Mouse (Mus musculus): ENCODE results near the gene Epdr1. TPM values are rescaled to one million over a fixed set of nuclear protein-coding genes. Genes with fewer than 3 reads are reported as not detected.

Epdr1 gene
- polyA plus RNA-seq, 1 experiment from 2014 or later = 26.8 TPM

DNA sequence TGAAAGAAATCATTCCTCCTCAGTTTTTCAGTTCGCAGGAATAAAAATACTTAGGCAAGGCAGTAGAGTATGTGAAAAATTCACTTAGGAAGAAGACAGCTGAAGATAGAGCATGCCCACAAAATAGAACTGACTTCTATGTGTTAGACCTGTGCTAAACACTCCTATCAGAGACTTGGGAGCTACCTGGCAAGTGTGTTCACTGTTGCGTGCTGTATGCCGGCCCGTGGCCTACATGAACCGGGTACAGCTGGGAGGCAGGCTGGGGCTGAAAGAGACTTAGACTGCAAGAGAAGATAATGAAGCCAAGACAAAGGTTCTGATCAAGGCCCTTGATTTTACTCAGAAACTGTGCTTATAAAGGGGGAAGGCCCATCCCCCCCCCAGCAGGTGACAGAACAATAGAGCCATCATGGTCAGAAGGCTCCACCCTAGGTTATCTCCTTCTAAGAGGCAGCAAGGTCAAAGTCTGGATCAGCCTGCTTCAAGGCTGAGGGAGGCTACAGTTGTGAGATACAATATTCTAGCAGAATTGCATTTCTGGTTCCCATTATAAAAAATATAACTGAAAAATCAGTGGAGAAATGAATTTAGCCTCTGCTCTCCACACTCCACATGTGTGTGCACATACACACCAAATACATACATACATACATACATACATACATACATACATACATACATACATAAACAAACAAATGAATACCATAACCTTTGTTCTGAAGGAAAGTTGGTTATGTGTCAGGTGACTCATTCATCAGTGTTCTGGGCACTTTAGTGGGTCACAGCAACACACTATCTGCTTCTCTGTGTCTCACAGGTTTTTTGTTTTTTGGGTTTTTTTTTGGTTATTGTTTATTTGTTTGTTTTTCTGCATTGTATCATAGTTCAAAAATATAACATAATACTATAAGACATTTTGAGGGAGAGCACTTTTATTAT lies 11.3 kb upstream of the Epdr1 start:
- Histone ChIP-seq H3K4me1 (ENCODE audit: control insufficient read depth, insufficient read depth, low read length) (no peaks in the 10 kb centered on the region), H3K9me3 (replicated peaks; ENCODE audit: control insufficient read depth, low read length) (no peaks in the 10 kb centered on the region), H3K4me2 (no peak overlapping the region), H3K9ac (ENCODE audit: low read depth, low read length) (no peak overlapping the region), H3K27me3 (ENCODE audit: control insufficient read depth, insufficient read depth, low read length) (no peaks in the 10 kb centered on the region), H3K4me3 (ENCODE audit: low read depth, low read length) (no peak overlapping the region), H3K36me3 (ENCODE audit: control insufficient read depth, insufficient read depth, low read length) (no peaks in the 10 kb centered on the region), H3K27ac (ENCODE audit: low read depth, low read length) (no peak overlapping the region)
- 91% methylated on average over 5 of the region's 5 CpGs for WGBS (ENCODE audit: insufficient replicate concordance)
- no peak for ATAC-seq (replicated peaks; ENCODE audit: insufficient number of reproducible peaks, low FRiP score, low TSS enrichment)

DNA sequence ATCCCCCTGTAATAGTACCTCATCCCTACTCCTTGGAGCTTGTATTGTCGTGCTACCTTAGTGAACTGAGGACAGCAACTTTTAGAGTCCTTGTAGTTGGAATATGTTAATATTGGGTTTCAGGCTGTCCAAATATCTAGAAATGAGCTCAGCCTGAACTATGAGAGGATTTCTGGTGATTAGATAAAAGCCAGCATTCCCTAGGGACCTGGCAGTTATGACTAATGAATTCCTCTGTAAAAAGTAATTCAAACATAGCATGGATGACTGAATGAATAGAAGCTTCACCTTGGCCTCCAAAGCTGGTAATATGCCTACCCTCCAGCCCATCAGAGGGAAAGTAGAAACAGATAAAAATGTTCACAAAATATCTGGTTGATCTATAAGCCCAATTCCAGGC lies 6.7 kb upstream of the Epdr1 start:
- Histone ChIP-seq H3K4me2 (no peak overlapping the region), H3K9me3 (replicated peaks; ENCODE audit: control insufficient read depth, low read length) (no peaks in the 10 kb centered on the region), H3K9ac (ENCODE audit: low read depth, low read length) (no peak overlapping the region), H3K4me1 (ENCODE audit: control insufficient read depth, insufficient read depth, low read length) (peaks cover 2% of the 10 kb centered on the region; the same call in 1 of the 2 replicates), H3K27ac (ENCODE audit: low read depth, low read length) (no peak overlapping the region), H3K36me3 (ENCODE audit: control insufficient read depth, insufficient read depth, low read length) (no peaks in the 10 kb centered on the region), H3K27me3 (ENCODE audit: control insufficient read depth, insufficient read depth, low read length) (peaks cover 9% of the 10 kb centered on the region; the same call in 1 of the 2 replicates), H3K4me3 (ENCODE audit: low read depth, low read length) (no peak overlapping the region)
- ATAC-seq (replicated peaks; ENCODE audit: insufficient number of reproducible peaks, low FRiP score, low TSS enrichment) = no peak
- 79% methylated on average over 1 of the region's 1 CpGs for WGBS (ENCODE audit: insufficient replicate concordance)

DNA sequence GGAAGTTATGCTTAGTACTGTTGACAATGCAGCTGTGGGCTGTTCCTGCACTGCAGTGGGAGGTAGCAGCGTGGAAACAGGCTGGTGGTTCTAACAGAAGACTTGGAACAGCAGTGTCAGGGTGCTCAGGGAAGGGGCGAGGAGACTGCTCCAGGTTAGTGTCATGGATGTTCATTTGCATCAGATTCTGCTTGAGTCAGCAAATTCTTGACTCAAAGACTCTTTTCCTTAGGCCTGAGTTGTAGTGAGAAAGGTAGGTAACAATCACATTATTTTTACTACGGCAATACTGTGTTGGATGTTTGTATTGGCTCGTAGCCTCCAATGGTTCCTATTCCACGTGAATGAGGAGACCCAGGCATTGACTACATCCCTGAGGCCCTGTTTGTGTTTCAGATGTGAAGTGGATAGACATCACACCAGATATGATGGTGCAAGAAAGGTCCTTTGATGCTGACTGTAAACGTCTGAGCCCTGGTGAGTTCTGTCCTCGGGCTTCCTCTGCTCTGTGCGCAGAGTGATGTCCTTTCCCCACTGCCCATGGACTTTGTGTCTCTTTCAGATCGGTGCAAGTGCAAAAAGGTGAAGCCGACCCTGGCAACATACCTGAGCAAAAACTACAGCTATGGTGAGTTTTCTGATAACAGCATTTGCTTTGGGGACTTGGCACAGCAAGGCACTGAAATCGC lies 5.0 kb upstream of the Epdr1 start:
- no peaks in the 10 kb centered on the region for H3K9me3 ChIP-seq (replicated peaks; ENCODE audit: control insufficient read depth, low read length)
- peaks cover 2% of the 10 kb centered on the region; the same call in 1 of the 2 replicates for H3K4me1 ChIP-seq (ENCODE audit: control insufficient read depth, insufficient read depth, low read length)
- H3K36me3 ChIP-seq (ENCODE audit: control insufficient read depth, insufficient read depth, low read length) = no peaks in the 10 kb centered on the region
- WGBS (ENCODE audit: insufficient replicate concordance) = 77% methylated on average over 11 of the region's 11 CpGs
- H3K4me2 ChIP-seq = no peak overlapping the region
- H3K4me3 ChIP-seq (ENCODE audit: low read depth, low read length) = no peak overlapping the region
- peaks cover 12% of the 10 kb centered on the region; the same call in 1 of the 2 replicates for H3K27me3 ChIP-seq (ENCODE audit: control insufficient read depth, insufficient read depth, low read length)
- no peak overlapping the region for H3K27ac ChIP-seq (ENCODE audit: low read depth, low read length)
- H3K9ac ChIP-seq (ENCODE audit: low read depth, low read length) = no peak overlapping the region
- ATAC-seq (replicated peaks; ENCODE audit: insufficient number of reproducible peaks, low FRiP score, low TSS enrichment) = no peak

- Histone ChIP-seq H3K4me3 (ENCODE audit: low read depth, low read length) (peak overlapping the region; percentile 48), H3K9ac (ENCODE audit: low read depth, low read length) (peak overlapping the region; percentile 60), H3K27ac (ENCODE audit: low read depth, low read length) (no peak overlapping the region), H3K36me3 (ENCODE audit: control insufficient read depth, insufficient read depth, low read length) (no peaks in the 10 kb centered on the region), H3K4me1 (ENCODE audit: control insufficient read depth, insufficient read depth, low read length) (peaks cover 2% of the 10 kb centered on the region; the same call in 1 of the 2 replicates), H3K4me2 (peak overlapping the region; percentile 94), H3K9me3 (replicated peaks; ENCODE audit: control insufficient read depth, low read length) (no peaks in the 10 kb centered on the region), H3K27me3 (ENCODE audit: control insufficient read depth, insufficient read depth, low read length) (peaks cover 12% of the 10 kb centered on the region; the same call in 1 of the 2 replicates)
- no peak for ATAC-seq (replicated peaks; ENCODE audit: insufficient number of reproducible peaks, low FRiP score, low TSS enrichment)
- 20% methylated on average over 30 of the region's 30 CpGs for WGBS (ENCODE audit: insufficient replicate concordance)
Observed at GRCm38 (mm10) chr13:19623228-19623905, 3.6 kb upstream of the Epdr1 start.

- peak within 1 kb of the TSS; percentile 94 for H3K4me2 ChIP-seq
- ATAC-seq (replicated peaks; ENCODE audit: insufficient number of reproducible peaks, low FRiP score, low TSS enrichment) = no peak
- no peaks in the 10 kb centered on the region for H3K36me3 ChIP-seq (ENCODE audit: control insufficient read depth, insufficient read depth, low read length)
- peak within 1 kb of the TSS; percentile 60 for H3K9ac ChIP-seq (ENCODE audit: low read depth, low read length)
- peaks cover 12% of the 10 kb centered on the region; the same call in 1 of the 2 replicates for H3K27me3 ChIP-seq (ENCODE audit: control insufficient read depth, insufficient read depth, low read length)
- peak within 1 kb of the TSS; percentile 48 for H3K4me3 ChIP-seq (ENCODE audit: low read depth, low read length)
- no peaks in the 10 kb centered on the region for H3K9me3 ChIP-seq (replicated peaks; ENCODE audit: control insufficient read depth, low read length)
- no peak within 1 kb of the TSS for H3K27ac ChIP-seq (ENCODE audit: low read depth, low read length)
- 5% methylated on average over 25 of the region's 25 CpGs for WGBS (ENCODE audit: insufficient replicate concordance)
- H3K4me1 ChIP-seq (ENCODE audit: control insufficient read depth, insufficient read depth, low read length) = peaks cover 2% of the 10 kb centered on the region; the same call in 1 of the 2 replicates
Observed at GRCm38 (mm10) chr13:19622573-19623227, 3.0 kb upstream of the Epdr1 start, which contains the start of gene Sfrp4. TSS of gene Sfrp4 (plus strand) at chr13:19623104.

DNA sequence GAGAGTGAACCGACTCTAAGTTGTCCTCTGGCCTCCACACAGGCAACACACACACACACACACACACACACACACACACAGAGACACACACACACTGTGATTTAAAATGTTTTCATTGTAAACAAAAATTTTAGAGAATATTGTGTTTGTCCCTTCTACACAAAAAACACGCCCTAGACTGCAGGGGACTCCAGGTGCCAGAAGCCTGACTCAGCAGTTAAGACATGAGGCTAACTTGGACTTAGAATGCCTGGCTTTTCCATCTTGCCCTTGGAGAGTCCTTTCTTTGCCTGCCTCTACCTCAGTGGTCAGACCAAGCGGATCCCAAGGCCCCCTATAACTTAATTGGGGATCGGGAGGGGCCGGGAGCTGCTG lies 899 bp downstream of the Epdr1 start:
- WGBS (ENCODE audit: insufficient replicate concordance) = 12% methylated on average over 5 of the region's 5 CpGs
- H3K9ac ChIP-seq (ENCODE audit: low read depth, low read length) = peak overlapping the region; percentile 76
- no peaks in the 10 kb centered on the region for H3K36me3 ChIP-seq (ENCODE audit: control insufficient read depth, insufficient read depth, low read length)
- peak overlapping the region; percentile 78 for H3K4me3 ChIP-seq (ENCODE audit: low read depth, low read length)
- peaks cover 9% of the 10 kb centered on the region; the same call in 1 of the 2 replicates for H3K27me3 ChIP-seq (ENCODE audit: control insufficient read depth, insufficient read depth, low read length)
- peak overlapping the region; percentile 86 for H3K4me2 ChIP-seq
- H3K4me1 ChIP-seq (ENCODE audit: control insufficient read depth, insufficient read depth, low read length) = peaks cover 2% of the 10 kb centered on the region; the same call in 1 of the 2 replicates
- H3K9me3 ChIP-seq (replicated peaks; ENCODE audit: control insufficient read depth, low read length) = no peaks in the 10 kb centered on the region
- peak; percentile 33 for ATAC-seq (replicated peaks; ENCODE audit: insufficient number of reproducible peaks, low FRiP score, low TSS enrichment)
- H3K27ac ChIP-seq (ENCODE audit: low read depth, low read length) = peak overlapping the region; percentile 50; the same call in 1 of the 2 replicates

- Histone ChIP-seq H3K4me1 (ENCODE audit: control insufficient read depth, insufficient read depth, low read length) (no peaks in the 10 kb centered on the region; the same call in 1 of the 2 replicates), H3K4me3 (ENCODE audit: low read depth, low read length) (no peak overlapping the region), H3K36me3 (ENCODE audit: control insufficient read depth, insufficient read depth, low read length) (no peaks in the 10 kb centered on the region), H3K9ac (ENCODE audit: low read depth, low read length) (no peak overlapping the region), H3K9me3 (replicated peaks; ENCODE audit: control insufficient read depth, low read length) (no peaks in the 10 kb centered on the region), H3K27ac (ENCODE audit: low read depth, low read length) (no peak overlapping the region), H3K27me3 (ENCODE audit: control insufficient read depth, insufficient read depth, low read length) (0 out of 2 replicates have a peak, but pooled peaks cover 3% of the 10 kb centered on the region), H3K4me2 (no peak overlapping the region)
- WGBS (ENCODE audit: insufficient replicate concordance) = 79% methylated on average over 4 of the region's 4 CpGs
- no peak for ATAC-seq (replicated peaks; ENCODE audit: insufficient number of reproducible peaks, low FRiP score, low TSS enrichment)
Observed at GRCm38 (mm10) chr13:19618081-19618480, 1.6 kb downstream of the Epdr1 start.

DNA sequence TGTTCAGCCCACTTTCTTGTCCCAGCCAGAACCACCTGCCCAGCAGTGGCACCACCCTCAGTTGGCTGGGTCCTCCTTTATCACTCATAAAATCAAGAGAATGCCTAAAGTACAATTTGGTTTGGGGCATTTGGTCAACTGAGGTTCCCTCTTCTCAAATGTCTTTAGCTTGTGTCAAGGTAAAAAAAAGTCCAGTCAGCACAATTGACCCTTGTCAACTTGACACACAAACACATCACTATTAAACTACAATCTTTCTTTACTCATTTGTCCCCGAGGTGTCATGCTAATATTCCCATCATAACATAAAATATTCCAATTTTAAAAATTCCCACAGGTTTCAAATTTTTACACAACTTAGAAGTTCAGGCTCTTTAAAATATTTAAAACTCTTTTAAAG lies 5.4 kb downstream of the Epdr1 start:
- Histone ChIP-seq H3K27ac (ENCODE audit: low read depth, low read length) (no peak overlapping the region), H3K4me3 (ENCODE audit: low read depth, low read length) (no peak overlapping the region), H3K9ac (ENCODE audit: low read depth, low read length) (no peak overlapping the region), H3K4me2 (no peak overlapping the region), H3K36me3 (ENCODE audit: control insufficient read depth, insufficient read depth, low read length) (no peaks in the 10 kb centered on the region), H3K4me1 (ENCODE audit: control insufficient read depth, insufficient read depth, low read length) (no peaks in the 10 kb centered on the region), H3K9me3 (replicated peaks; ENCODE audit: control insufficient read depth, low read length) (no peaks in the 10 kb centered on the region), H3K27me3 (ENCODE audit: control insufficient read depth, insufficient read depth, low read length) (no peaks in the 10 kb centered on the region)
- ATAC-seq (replicated peaks; ENCODE audit: insufficient number of reproducible peaks, low FRiP score, low TSS enrichment) = no peak
- WGBS (ENCODE audit: insufficient replicate concordance) = 61% methylated on average over 1 of the region's 1 CpGs

Data from heart, embryonic 11.5 days (tissue).